Mouse (Mus musculus): Measurements from ENCODE around the gene Mlf2.

Gene Mlf2

GRCm38 (mm10) chr6:124937493-124937892 is 6.3 kb downstream of the Mlf2 start:
- Histone ChIP-seq H3K4me1 (replicated peaks; ENCODE audit: low read depth, low read length) (peaks cover 69% of the 10 kb centered on the region), H3K36me3 (ENCODE audit: insufficient read depth, low read length) (peaks cover 60% of the 10 kb centered on the region), H3K4me3 (replicated peaks; ENCODE audit: low read length) (no peak overlapping the region), H3K9me3 (ENCODE audit: low read length) (no peaks in the 10 kb centered on the region), H3K27me3 (ENCODE audit: insufficient read depth, low read length) (no peaks in the 10 kb centered on the region)
- TF ChIP-seq NANOG (IDR thresholded peaks at IDR 0.05; ENCODE audit: borderline replicate concordance, low read length) (no peak), CTCF (conservative IDR thresholded peaks at IDR 0.05; ENCODE audit: low read length) (no peak), POU5F1 (IDR thresholded peaks at IDR 0.05; ENCODE audit: borderline replicate concordance, low read length) (no peak)

- Histone ChIP-seq H3K9me3 (ENCODE audit: low read length) (no peaks in the 10 kb centered on the region), H3K27me3 (ENCODE audit: insufficient read depth, low read length) (no peaks in the 10 kb centered on the region), H3K36me3 (ENCODE audit: insufficient read depth, low read length) (peaks cover 51% of the 10 kb centered on the region), H3K4me1 (replicated peaks; ENCODE audit: low read depth, low read length) (peaks cover 68% of the 10 kb centered on the region), H3K4me3 (replicated peaks; ENCODE audit: low read length) (no peak overlapping the region)
- TF ChIP-seq POU5F1 (IDR thresholded peaks at IDR 0.05; ENCODE audit: borderline replicate concordance, low read length): no peak
- no peak for TF ChIP-seq NANOG (IDR thresholded peaks at IDR 0.05; ENCODE audit: borderline replicate concordance, low read length)
- TF ChIP-seq CTCF (conservative IDR thresholded peaks at IDR 0.05; ENCODE audit: low read length): no peak
Observed at GRCm38 (mm10) chr6:124938554-124938953, 7.4 kb downstream of the Mlf2 start.

DNA sequence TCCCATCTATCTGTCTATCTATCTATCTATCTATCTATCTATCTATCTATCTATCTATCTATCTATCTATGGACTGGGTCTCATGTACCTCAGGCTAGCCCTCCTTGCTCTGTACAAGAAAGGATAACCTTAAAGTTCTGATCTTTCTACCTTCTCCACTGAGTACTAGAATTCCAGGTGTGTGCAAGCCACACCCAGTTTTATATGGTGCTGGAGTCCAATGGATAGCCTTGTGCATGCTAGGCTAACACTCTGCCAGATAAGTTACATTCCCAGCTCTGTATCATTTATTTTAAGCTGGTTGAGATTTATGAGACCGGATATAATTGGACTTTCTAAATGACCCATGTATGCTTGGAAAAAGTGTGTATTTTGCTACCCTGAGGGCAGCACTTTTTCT is 10.5 kb downstream of the Mlf2 start:
- H3K27me3 ChIP-seq (ENCODE audit: insufficient read depth, low read length): no peaks in the 10 kb centered on the region
- no peaks in the 10 kb centered on the region for H3K9me3 ChIP-seq (ENCODE audit: low read length)
- H3K4me3 ChIP-seq (replicated peaks; ENCODE audit: low read length): no peak overlapping the region
- peaks cover 53% of the 10 kb centered on the region for H3K4me1 ChIP-seq (replicated peaks; ENCODE audit: low read depth, low read length)
- no peak for TF ChIP-seq POU5F1 (IDR thresholded peaks at IDR 0.05; ENCODE audit: borderline replicate concordance, low read length)
- TF ChIP-seq NANOG (IDR thresholded peaks at IDR 0.05; ENCODE audit: borderline replicate concordance, low read length): no peak
- TF ChIP-seq CTCF (conservative IDR thresholded peaks at IDR 0.05; ENCODE audit: low read length): no peak
- peaks cover 19% of the 10 kb centered on the region for H3K36me3 ChIP-seq (ENCODE audit: insufficient read depth, low read length)

- H3K36me3 ChIP-seq (ENCODE audit: insufficient read depth, low read length): peaks cover under 1% of the 10 kb centered on the region
- no peaks in the 10 kb centered on the region for H3K9me3 ChIP-seq (ENCODE audit: low read length)
- no peaks in the 10 kb centered on the region for H3K27me3 ChIP-seq (ENCODE audit: insufficient read depth, low read length)
- no peak for TF ChIP-seq CTCF (conservative IDR thresholded peaks at IDR 0.05; ENCODE audit: low read length)
- TF ChIP-seq NANOG (IDR thresholded peaks at IDR 0.05; ENCODE audit: borderline replicate concordance, low read length): no peak
- TF ChIP-seq POU5F1 (IDR thresholded peaks at IDR 0.05; ENCODE audit: borderline replicate concordance, low read length): no peak
- peaks cover 41% of the 10 kb centered on the region for H3K4me1 ChIP-seq (replicated peaks; ENCODE audit: low read depth, low read length)
- H3K4me3 ChIP-seq (replicated peaks; ENCODE audit: low read length): no peak overlapping the region
Observed at GRCm38 (mm10) chr6:124943526-124943925, 12.3 kb downstream of the Mlf2 start.

DNA sequence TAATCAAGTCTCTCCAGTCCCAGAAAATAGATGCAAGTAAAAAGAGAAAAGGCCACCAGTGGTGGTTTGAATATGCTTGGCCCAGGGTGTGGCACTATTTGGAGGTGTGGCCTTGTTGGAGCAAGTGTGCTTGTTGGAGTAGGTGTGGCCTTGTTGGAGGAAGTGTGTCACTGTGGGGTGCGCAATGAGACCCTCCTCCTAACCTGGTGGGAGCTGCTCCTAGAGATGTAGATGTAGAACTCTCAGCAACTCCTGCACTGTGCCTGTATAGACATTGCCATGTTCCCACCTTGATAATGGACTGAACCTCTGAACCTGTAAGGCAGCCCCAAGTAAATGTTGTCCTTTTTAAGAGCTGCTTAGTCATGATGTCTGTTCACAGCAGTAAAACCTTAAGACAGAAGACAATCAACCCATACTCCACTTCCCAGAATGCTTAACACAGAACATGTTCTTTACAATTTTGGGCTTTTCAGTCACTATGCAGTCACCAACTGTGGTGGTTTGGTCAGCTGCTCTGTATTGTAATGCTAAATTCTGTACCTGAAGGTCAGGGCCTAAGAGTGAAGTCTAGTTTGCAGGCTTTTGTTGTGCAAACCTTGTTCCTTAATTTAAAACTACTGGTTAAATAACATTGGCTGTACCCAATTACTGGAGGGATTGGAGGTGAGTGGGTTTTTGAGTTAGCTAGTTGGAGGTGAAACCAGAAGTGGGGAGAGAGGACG is 23.0 kb downstream of the Mlf2 start:
- H3K4me1 ChIP-seq (replicated peaks; ENCODE audit: low read depth, low read length): peaks cover 39% of the 10 kb centered on the region
- no peaks in the 10 kb centered on the region for H3K27me3 ChIP-seq (ENCODE audit: insufficient read depth, low read length)
- no peak overlapping the region for H3K4me3 ChIP-seq (replicated peaks; ENCODE audit: low read length)
- peaks cover 69% of the 10 kb centered on the region for H3K36me3 ChIP-seq (ENCODE audit: insufficient read depth, low read length)
- H3K9me3 ChIP-seq (ENCODE audit: low read length): peaks cover 70% of the 10 kb centered on the region
- TF ChIP-seq CTCF (conservative IDR thresholded peaks at IDR 0.05; ENCODE audit: low read length) (no peak), POU5F1 (IDR thresholded peaks at IDR 0.05; ENCODE audit: borderline replicate concordance, low read length) (peak; percentile 65; the same call in 1 of the 2 replicates), NANOG (IDR thresholded peaks at IDR 0.05; ENCODE audit: borderline replicate concordance, low read length) (peak; percentile 45)

DNA sequence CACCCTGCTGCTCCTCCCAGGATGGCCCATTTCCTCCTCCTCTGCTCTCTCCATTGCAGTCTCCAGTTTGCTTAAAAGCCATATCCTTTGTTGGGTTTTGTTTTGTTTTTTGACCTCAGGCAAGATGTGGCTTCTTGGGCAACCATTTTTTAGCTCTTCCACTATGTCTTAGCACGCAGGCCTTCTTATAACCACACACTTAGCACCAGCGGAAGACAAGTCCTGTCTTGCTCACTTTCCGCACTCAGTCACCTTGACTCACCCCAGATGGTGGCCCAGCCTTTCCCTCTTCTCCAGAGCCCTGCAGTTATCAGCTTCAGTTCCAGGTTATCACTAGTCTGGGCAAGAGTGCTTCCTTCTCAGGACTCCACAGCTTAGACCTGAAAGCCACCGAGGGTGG is 24.0 kb downstream of the Mlf2 start:
- H3K27me3 ChIP-seq (ENCODE audit: insufficient read depth, low read length): no peaks in the 10 kb centered on the region

DNA sequence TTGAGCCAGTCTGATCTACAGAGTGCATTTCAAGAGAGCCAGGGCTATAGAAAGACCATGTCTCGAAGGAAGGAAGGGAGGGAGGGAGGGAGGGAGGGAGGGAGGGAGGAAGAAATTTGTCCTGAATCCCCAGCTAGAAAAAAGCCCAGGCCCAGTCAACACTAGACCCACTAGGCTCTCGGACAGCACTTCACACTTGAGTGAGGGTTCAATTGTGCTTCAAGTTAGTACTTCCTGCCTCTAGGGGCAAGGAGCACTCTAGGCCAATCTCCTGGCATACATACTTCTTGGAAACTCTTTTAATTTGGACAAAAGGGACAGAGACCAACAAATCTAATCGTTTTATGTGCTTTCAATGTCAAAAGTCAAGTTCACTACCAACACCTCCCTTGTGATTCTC is 26.9 kb downstream of the Mlf2 start:
- Histone ChIP-seq H3K9me3 (ENCODE audit: low read length) (peaks cover 31% of the 10 kb centered on the region), H3K27me3 (ENCODE audit: insufficient read depth, low read length) (no peaks in the 10 kb centered on the region)
- no peak for TF ChIP-seq CTCF (conservative IDR thresholded peaks at IDR 0.05; ENCODE audit: low read length)
- no peak for TF ChIP-seq POU5F1 (IDR thresholded peaks at IDR 0.05; ENCODE audit: borderline replicate concordance, low read length)
- TF ChIP-seq NANOG (IDR thresholded peaks at IDR 0.05; ENCODE audit: borderline replicate concordance, low read length): no peak

More for the DNA sequence above, 24.0 kb downstream of the Mlf2 start:
- H3K36me3 ChIP-seq (ENCODE audit: insufficient read depth, low read length): peaks cover 80% of the 10 kb centered on the region
- H3K4me3 ChIP-seq (replicated peaks; ENCODE audit: low read length): 0 out of 2 replicates have a peak overlapping the region, but pooled peaks have one; percentile 0
- H3K4me1 ChIP-seq (replicated peaks; ENCODE audit: low read depth, low read length): peaks cover 49% of the 10 kb centered on the region
- no peak for TF ChIP-seq NANOG (IDR thresholded peaks at IDR 0.05; ENCODE audit: borderline replicate concordance, low read length)
- no peak for TF ChIP-seq CTCF (conservative IDR thresholded peaks at IDR 0.05; ENCODE audit: low read length)
- peaks cover 60% of the 10 kb centered on the region for H3K9me3 ChIP-seq (ENCODE audit: low read length)

DNA sequence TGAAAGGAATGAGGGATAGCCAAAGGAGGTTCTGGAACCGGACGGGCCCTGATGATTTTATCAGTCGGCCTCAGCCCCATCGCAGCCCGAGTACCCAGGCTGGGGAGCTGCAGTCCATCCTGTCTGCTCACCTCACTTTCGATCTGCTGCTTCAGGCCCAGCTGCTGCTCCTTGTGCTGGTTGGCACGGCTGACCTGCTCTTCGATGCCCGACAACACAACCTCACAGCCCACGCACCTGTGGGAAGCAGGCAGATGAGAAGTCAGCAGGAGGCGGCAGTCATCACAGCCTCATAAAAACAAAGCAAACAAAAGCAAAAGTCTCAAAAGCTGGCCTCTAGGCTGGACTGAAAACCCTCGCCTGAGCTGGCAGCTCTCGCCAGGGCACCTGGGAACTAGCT is 28.8 kb downstream of the Mlf2 start:
- TF ChIP-seq NANOG (IDR thresholded peaks at IDR 0.05; ENCODE audit: borderline replicate concordance, low read length): no peak
- TF ChIP-seq CTCF (conservative IDR thresholded peaks at IDR 0.05; ENCODE audit: low read length): no peak
- no peak for TF ChIP-seq POU5F1 (IDR thresholded peaks at IDR 0.05; ENCODE audit: borderline replicate concordance, low read length)
- peaks cover 90% of the 10 kb centered on the region for H3K4me1 ChIP-seq (replicated peaks; ENCODE audit: low read depth, low read length)

More for the DNA sequence above, 26.9 kb downstream of the Mlf2 start:
- peaks cover 98% of the 10 kb centered on the region for H3K36me3 ChIP-seq (ENCODE audit: insufficient read depth, low read length)
- peaks cover 73% of the 10 kb centered on the region for H3K4me1 ChIP-seq (replicated peaks; ENCODE audit: low read depth, low read length)
- H3K4me3 ChIP-seq (replicated peaks; ENCODE audit: low read length): no peak overlapping the region

More for the DNA sequence above, 28.8 kb downstream of the Mlf2 start:
- H3K9me3 ChIP-seq (ENCODE audit: low read length): peaks cover 13% of the 10 kb centered on the region
- H3K36me3 ChIP-seq (ENCODE audit: insufficient read depth, low read length): peaks cover 91% of the 10 kb centered on the region
- H3K27me3 ChIP-seq (ENCODE audit: insufficient read depth, low read length): no peaks in the 10 kb centered on the region
- no peak overlapping the region for H3K4me3 ChIP-seq (replicated peaks; ENCODE audit: low read length)

Data from E14TG2a.4 (cell line).